Mouse (Mus musculus) lung, postnatal 0 days (tissue): ENCODE measurements around the gene Arhgdia.

Experiments
- CTCF ChIP-seq: IDR thresholded peaks from 2 replicates; pipeline ENCODE4 v1.5.1; 2016; ENCODE audit warnings: antibody characterized with exemption, mild to moderate bottlenecking
- EP300 ChIP-seq: IDR thresholded peaks from 2 replicates; pipeline ENCODE4 v1.6.1; 2016; ENCODE audit warnings: antibody characterized with exemption, mild to moderate bottlenecking, control low read depth

- TF ChIP-seq CTCF: no peak
- no peak for TF ChIP-seq EP300
Observed at GRCm38 (mm10) chr11:120588531-120588930, 7.1 kb upstream of the Arhgdia start.
